Mouse (Mus musculus): ENCODE data around the gene Ugt1a7c. TPM values are rescaled to one million over a fixed set of nuclear protein-coding genes. Genes with fewer than 3 reads are reported as not detected.
A peak's percentile ranks its signal among the peaks of the same experiment; 100 is the strongest.
"Not testable (repeated sequence)": the region's sequence is repeated elsewhere in the genome, so short reads cannot be mapped to it uniquely, and the experiment has no call there.

The Ugt1a7c gene
- polyA plus RNA-seq, 1 experiment from 2014 or later, result 0.86 TPM

DNA sequence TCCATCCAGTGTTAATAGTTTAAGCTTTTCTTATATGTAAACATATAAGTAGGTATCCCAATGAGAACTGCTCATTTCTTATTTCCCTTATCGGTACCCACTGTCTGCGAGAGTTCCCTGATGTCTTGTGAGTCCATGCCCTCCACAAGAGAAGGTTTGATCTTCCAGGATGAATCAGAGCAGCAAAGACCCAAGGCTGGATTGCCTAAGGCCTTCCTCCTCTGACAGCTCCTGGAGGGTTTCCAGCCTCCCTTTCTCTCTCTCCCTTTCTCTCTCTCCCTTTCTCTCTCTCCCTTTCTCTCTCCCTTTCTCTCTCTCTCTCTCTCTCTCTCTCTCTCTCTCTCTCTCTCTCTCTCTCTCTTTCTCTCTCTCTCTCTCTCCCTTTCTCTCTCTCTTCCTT, 34.2 kb downstream of the Ugt1a7c start:
- not testable (repeated sequence) for H3K27me3 ChIP-seq; H3K4me3 ChIP-seq (replicated peaks); H3K27ac ChIP-seq; H3K4me1 ChIP-seq (replicated peaks); H3K4me2 ChIP-seq (replicated peaks); H3K9ac ChIP-seq (replicated peaks); ATAC-seq; H3K36me3 ChIP-seq; H3K9me3 ChIP-seq
- WGBS, result 68% methylated on average over 2 of the region's 2 CpGs

DNA sequence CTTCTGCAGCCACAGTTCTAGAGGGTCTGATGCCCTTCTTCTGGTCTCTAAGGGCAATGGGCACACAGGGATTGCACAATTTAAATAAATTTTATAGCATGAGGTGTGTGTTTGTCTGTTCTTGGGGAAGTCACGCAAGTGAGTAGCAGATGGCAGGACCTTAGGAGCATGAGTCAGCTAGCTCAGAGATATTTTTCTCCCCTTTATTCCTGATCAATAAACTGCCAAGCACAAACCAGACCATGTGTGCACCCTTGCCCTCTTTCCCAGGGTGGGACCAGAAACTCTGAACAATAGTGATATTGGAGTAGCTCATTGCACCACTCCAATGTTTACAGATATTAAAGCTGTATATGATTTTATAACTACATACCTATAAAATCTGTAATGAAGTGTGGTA, 35.4 kb downstream of the Ugt1a7c start:
- WGBS, result 79% methylated on average over 1 of the region's 1 CpGs
- H3K9ac ChIP-seq (replicated peaks); H3K36me3 ChIP-seq; H3K9me3 ChIP-seq; H3K4me2 ChIP-seq (replicated peaks); H3K27ac ChIP-seq; ATAC-seq; H3K4me3 ChIP-seq (replicated peaks); H3K27me3 ChIP-seq; H3K4me1 ChIP-seq (replicated peaks): not testable (repeated sequence)

DNA sequence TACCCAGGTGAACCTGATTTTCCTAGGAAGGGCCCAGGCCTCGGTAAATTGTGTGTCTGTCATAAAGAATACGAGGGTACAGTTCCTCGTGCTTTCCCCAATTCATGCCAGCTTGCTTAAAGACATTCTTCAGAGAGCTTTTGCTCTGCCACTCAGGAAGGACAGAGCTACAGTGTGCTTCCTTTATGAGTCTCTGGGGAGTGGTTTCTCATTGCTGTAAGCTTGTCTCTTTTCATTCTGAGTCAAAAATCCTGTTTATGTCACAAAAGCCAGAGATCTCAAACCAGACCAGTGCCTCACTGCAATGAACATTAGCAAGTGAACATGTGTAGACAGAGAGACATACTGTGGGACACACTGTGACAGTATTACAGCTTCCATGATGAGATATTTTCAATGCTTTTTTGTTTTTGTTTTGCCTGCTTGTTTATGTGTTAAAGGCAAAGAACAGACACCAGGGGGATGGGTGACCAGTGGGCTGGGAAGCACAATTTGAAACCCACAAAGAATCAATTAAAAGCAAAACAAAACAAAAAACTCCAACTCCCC, 39.1 kb downstream of the Ugt1a7c start:
- Histone ChIP-seq H3K9ac (replicated peaks) (no peak overlapping the region), H3K4me2 (replicated peaks) (no peak overlapping the region), H3K9me3 (no peaks in the 10 kb centered on the region), H3K27me3 (no peaks in the 10 kb centered on the region), H3K4me1 (replicated peaks) (no peaks in the 10 kb centered on the region), H3K27ac (0 out of 2 replicates have a peak overlapping the region, but pooled peaks have one; percentile 14), H3K4me3 (replicated peaks) (no peak overlapping the region), H3K36me3 (no peaks in the 10 kb centered on the region)
- WGBS, result 64% methylated on average over 3 of the region's 3 CpGs
- 0 out of 2 replicates have a peak, but pooled peaks have one; percentile 34 for ATAC-seq

DNA sequence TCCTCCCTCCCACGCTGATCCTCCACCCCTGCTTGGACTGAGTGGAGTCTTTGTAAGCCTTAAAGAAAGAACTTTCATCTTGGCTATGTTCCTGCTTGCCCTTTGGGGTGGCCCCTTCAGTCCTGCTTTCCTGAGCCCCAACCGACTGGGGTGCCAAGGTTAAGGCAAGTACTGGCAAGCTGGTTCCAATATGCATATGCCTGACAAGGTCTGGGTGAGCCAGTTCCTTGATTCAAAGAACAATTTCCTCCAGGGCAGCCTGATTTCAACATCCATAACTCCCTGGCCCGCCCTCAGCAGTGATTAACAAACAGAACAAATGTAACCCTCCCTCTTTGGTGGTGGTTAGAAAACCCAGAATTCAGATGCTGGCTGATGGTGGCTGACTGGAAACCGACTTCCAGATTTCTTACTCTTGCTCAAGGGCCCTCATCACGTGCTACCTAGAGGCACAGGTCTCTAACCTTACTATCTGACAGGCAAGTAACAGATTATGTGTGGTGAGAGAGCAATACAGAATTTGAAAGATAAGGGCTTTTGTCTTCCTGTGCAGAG, 39.7 kb downstream of the Ugt1a7c start, which contains the start of gene Ugt1a6a:
Gene Ugt1a6a, plus strand, starts transcription at position 353 of the 555 bp plus-strand sequence.
- H3K4me1 ChIP-seq (replicated peaks), result not testable (repeated sequence)
- peak; percentile 76 for ATAC-seq

DNA sequence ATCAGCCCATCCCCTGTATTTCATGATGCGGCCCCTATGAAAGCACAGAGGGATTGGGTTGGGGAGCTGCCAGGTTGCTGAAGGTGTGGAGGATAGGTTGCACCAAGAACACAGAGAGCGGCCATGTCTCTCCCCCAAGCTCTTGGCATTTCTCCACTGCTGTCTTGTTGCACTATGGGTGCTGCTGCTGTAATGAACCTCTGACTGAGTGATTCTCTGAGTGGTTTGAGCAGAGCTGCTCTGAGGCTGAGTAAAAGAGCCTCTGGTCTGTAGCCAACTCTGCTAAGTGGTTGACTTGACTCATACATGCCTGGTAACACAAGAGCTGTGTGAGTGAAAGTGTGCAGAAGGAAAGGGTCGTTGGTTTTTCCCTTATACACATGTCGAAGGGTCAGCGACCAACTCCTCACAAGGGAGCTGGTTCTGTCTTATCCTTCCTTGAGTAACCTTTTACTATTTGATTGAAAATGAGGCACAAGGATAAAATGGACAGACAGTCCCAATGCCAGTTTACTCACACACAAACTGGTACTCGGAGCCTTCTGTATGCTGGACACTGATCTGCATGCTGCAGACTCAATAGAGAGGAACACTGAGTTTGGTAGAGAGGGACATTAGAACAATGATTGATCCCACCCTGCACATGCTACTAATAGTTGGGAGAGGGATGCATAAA, 40.5 kb downstream of the Ugt1a7c start:
- not testable (repeated sequence) for H3K9me3 ChIP-seq; H3K4me1 ChIP-seq (replicated peaks); H3K36me3 ChIP-seq; H3K4me2 ChIP-seq (replicated peaks); H3K4me3 ChIP-seq (replicated peaks); H3K9ac ChIP-seq (replicated peaks); H3K27me3 ChIP-seq; H3K27ac ChIP-seq; ATAC-seq
- 92% methylated on average over 6 of the region's 6 CpGs for WGBS

More for the DNA sequence above, 39.7 kb downstream of the Ugt1a7c start, which contains the start of gene Ugt1a6a:
- WGBS, result 48% methylated on average over 5 of the region's 5 CpGs
- H3K27ac ChIP-seq, result 0 out of 2 replicates have a peak within 1 kb of the TSS, but pooled peaks have one; percentile 14
- not testable (repeated sequence) for H3K4me2 ChIP-seq (replicated peaks); H3K27me3 ChIP-seq; H3K9ac ChIP-seq (replicated peaks); H3K36me3 ChIP-seq; H3K4me3 ChIP-seq (replicated peaks); H3K9me3 ChIP-seq

DNA sequence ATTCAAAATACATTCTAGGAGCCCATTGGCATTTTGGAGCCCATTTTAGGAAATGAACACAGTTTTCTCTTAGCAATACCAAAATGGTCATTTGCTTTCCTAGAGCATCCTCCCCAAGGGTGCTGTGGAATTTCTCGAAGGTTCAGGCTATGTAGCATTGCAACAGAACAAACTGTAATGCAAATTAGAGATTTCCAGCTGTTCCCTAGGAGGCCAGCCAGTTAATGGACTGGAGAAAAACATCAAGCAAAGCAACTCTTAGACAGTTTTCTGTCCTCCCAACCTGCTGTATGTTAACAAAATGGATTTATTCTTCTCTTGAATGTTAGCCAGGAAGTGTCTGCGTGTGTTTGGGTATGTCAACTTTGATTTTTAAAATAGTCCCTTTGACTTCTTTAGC, 41.8 kb downstream of the Ugt1a7c start:
- 66% methylated on average over 2 of the region's 2 CpGs for WGBS
- ATAC-seq, result no peak
- Histone ChIP-seq H3K36me3 (no peaks in the 10 kb centered on the region), H3K9me3 (no peaks in the 10 kb centered on the region), H3K27me3 (no peaks in the 10 kb centered on the region), H3K27ac (no peak overlapping the region), H3K9ac (replicated peaks) (no peak overlapping the region), H3K4me1 (replicated peaks) (no peaks in the 10 kb centered on the region), H3K4me3 (replicated peaks) (no peak overlapping the region), H3K4me2 (replicated peaks) (no peak overlapping the region)

DNA sequence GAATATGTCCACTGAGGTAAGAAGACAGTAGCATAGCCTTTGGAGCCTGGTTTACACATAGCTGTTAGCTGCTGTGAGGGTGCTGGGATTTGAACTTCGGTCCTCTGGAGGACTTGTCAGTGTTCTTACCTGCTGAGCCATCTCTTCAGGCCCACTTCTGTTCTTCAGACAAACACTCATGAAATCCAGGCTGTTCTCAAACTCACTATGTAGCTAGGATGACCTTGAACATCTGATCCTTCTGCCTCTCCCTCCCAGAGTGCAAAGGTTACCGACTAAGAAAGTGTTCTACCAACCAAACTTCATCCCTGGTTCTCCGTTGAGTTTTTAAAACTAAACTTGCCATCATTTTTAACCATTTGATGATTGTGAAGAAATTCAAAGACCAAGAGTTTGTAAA, 42.4 kb downstream of the Ugt1a7c start:
- Histone ChIP-seq H3K27me3 (no peaks in the 10 kb centered on the region), H3K4me3 (replicated peaks) (no peak overlapping the region), H3K36me3 (no peaks in the 10 kb centered on the region), H3K4me1 (replicated peaks) (no peaks in the 10 kb centered on the region), H3K9ac (replicated peaks) (no peak overlapping the region), H3K9me3 (no peaks in the 10 kb centered on the region), H3K27ac (no peak overlapping the region), H3K4me2 (replicated peaks) (no peak overlapping the region)
- no peak for ATAC-seq
- WGBS, result 90% methylated on average over 3 of the region's 3 CpGs

DNA sequence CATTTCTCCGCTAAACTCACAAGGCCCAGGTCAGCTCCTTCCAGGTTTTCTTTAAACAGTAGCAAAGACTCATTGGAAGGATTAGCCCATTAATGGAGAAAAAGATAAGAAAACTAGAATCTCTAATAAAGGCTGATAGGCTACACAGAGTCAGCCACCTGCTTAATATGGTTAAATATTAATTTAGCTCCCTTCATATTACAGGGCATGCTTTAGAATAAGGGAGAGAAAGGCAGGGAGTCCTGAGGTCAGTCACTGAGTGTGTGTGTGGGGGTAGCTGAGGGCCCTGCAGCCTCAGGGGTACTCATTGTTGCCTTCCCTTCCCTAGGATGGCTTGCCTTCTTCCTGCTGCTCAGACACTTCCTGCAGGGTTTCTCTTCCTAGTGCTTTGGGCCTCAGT, 43.3 kb downstream of the Ugt1a7c start:
- H3K4me2 ChIP-seq (replicated peaks), result no peak overlapping the region
- no peaks in the 10 kb centered on the region for H3K4me1 ChIP-seq (replicated peaks)
- H3K9ac ChIP-seq (replicated peaks), result no peak overlapping the region
- H3K4me3 ChIP-seq (replicated peaks), result no peak overlapping the region
- H3K36me3 ChIP-seq, result no peaks in the 10 kb centered on the region
- H3K9me3 ChIP-seq, result no peaks in the 10 kb centered on the region
- no peak for ATAC-seq
- WGBS, result 94% methylated on average over 1 of the region's 1 CpGs
- H3K27ac ChIP-seq, result no peak overlapping the region
- no peaks in the 10 kb centered on the region for H3K27me3 ChIP-seq

DNA sequence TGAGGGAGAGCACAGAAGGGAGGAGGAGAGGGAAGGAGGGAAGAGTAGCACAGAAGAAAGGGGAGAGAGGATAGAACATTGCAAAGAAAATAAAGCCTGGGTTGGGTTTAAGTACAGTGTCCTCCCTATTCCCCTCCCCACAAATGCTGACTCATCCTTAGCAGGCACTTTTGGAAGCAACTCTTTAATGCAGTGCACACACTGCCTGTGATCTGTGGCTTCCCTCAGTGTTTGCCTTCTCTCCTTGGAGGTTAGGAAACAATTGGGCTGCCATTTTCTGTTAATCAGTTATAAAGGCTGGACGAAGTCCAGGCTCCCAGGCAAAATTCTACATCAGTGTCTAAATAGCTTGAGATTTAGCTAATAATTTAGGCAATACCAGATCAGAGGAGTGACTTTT, 45.6 kb downstream of the Ugt1a7c start:
- H3K4me2 ChIP-seq (replicated peaks); H3K36me3 ChIP-seq; H3K9ac ChIP-seq (replicated peaks); ATAC-seq; H3K9me3 ChIP-seq; H3K4me1 ChIP-seq (replicated peaks); H3K4me3 ChIP-seq (replicated peaks); H3K27ac ChIP-seq; H3K27me3 ChIP-seq: not testable (repeated sequence)
- 47% methylated on average over 1 of the region's 1 CpGs for WGBS

DNA sequence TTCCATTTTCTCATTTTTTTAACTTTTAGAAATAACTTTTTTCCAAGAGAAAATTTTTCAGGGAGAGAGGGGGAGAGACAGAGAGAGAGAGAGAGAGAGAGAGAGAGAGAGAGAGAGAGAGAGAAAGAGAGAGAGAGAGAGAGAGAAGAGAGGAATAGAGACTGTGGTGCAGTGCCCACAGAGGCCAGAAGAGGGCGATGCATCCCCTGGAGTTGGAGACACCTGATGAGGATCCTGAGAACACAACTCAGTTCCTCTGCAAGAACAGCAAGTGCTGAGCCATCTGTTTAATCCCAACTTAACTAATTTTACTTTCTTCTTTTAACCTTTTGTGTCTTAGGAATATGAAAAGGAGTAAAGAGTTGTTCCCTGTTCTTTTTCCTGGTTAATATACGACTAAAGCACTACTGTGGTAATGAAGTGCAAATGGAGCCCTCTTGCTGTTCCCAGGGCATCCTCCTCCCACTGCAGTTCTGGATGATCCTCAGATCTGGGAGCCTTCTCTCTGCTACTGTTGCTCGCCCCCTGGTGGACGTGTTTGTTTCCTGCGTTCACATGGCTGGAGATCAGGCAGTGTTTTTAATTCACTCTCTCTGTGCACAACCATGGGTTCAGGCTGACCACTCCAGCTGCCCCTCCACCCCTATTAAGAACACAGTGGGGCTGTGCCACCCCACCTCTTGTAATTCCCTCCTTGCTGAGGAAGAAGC, 49.3 kb downstream of the Ugt1a7c start:
- H3K27me3 ChIP-seq; H3K4me3 ChIP-seq (replicated peaks); H3K4me2 ChIP-seq (replicated peaks); H3K9me3 ChIP-seq; H3K27ac ChIP-seq; ATAC-seq; H3K4me1 ChIP-seq (replicated peaks); H3K36me3 ChIP-seq; H3K9ac ChIP-seq (replicated peaks): not testable (repeated sequence)
- 7% methylated on average over 5 of the region's 5 CpGs for WGBS

DNA sequence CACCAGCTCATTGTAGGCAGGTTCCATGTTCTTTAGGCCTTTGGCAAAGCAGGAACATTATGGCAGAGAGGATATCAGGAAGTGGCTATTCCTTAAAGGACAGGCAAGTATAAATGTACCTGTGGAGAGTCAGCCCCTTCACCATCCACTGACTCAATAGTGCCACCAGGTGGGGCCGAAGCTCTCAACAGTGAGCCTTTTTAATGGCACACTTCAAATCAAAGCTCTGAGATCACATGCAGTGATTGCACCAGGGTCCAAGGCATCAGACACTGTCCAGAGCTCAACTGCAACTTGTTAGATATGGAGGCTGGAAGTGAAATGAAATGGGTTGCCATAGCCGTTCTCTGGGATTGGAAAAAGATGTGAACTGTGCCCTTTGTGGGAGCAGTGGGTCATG, 50.4 kb downstream of the Ugt1a7c start:
- H3K27ac ChIP-seq; H3K4me2 ChIP-seq (replicated peaks); H3K27me3 ChIP-seq; ATAC-seq; H3K4me1 ChIP-seq (replicated peaks); H3K9ac ChIP-seq (replicated peaks); H3K9me3 ChIP-seq; H3K4me3 ChIP-seq (replicated peaks); H3K36me3 ChIP-seq: not testable (repeated sequence)
- WGBS, result 78% methylated on average over 2 of the region's 2 CpGs

DNA sequence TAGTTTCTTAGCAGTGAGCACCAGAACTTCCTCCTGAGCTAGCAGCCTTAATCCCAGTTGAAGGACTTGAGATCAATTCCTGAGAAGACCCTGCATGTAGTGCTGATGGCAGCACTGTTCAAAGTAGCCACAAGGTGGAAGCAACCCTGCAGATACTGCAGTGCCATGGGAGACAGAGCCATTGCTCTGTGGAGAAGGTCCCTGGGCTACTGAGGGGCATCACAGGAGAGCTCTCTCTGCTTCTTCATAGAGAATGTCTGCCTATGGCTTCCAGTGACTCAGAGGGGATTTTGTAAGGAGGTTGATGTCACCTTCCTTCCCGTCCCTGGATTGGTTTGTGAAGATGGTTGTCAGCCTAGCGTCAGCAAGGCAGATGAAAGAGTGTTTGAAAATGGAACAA, 55.3 kb downstream of the Ugt1a7c start:
- ATAC-seq; H3K27me3 ChIP-seq; H3K4me2 ChIP-seq (replicated peaks); H3K36me3 ChIP-seq; H3K9me3 ChIP-seq; H3K9ac ChIP-seq (replicated peaks); H3K4me1 ChIP-seq (replicated peaks); H3K4me3 ChIP-seq (replicated peaks); H3K27ac ChIP-seq: not testable (repeated sequence)
- WGBS, result 85% methylated on average over 2 of the region's 2 CpGs
